Comparison of ENCODE assay signal across 19 mouse cellular contexts in genomic region chr15:61689776-61690397, GRCm38 (mm10).
DNase-seq lines count a peak whose midpoint lies in the region; ATAC-seq and TF ChIP-seq lines count a peak whose summit lies in the region.
"Had no signal": no experiment of that assay in that cellular context is flagged by ENCODE, and none has a peak within 500 bp of the region (broad histone marks: within the 10 kb centered on the region; RNA-seq: fewer than 3 reads in every experiment).

No protein-coding gene starts in this region.

- no peak for TF ChIP-seq CTCF in midbrain, postnatal 0 days (IDR thresholded peaks at IDR 0.05)
- no peak for TF ChIP-seq CTCF in kidney, adult 2 months (conservative IDR thresholded peaks at IDR 0.05; ENCODE audit: insufficient read depth, insufficient read length, low read depth, low read length)

- H3K4me1 ChIP-seq in midbrain, postnatal 0 days (ENCODE audit: insufficient read depth, low read length), result no peaks in the 10 kb centered on the region
- H3K4me1 ChIP-seq in midbrain, embryonic 16.5 days (ENCODE audit: control insufficient read depth, insufficient read depth, low read length), result no peaks in the 10 kb centered on the region
- no peaks in the 10 kb centered on the region for H3K4me1 ChIP-seq in hindbrain, embryonic 12.5 days
- H3K4me1 ChIP-seq in neural tube, embryonic 13.5 days (replicated peaks), result peaks cover 19% of the 10 kb centered on the region
- H3K4me1 ChIP-seq in kidney, adult 2 months (ENCODE audit: control insufficient read depth, insufficient read depth, low read length), result no peaks in the 10 kb centered on the region
- H3K4me1 ChIP-seq: embryonic facial prominence, embryonic 12.5 days; heart, embryonic 10.5 days; limb, embryonic 12.5 days; liver, embryonic 13.5 days; lung, embryonic 15.5 days had no signal

- whole genome bisulfite sequencing in midbrain, postnatal 0 days, result 70% methylated on average over 12 of the region's 12 CpGs
- 72% methylated on average over 12 of the region's 12 CpGs for WGBS in midbrain, embryonic 16.5 days
- WGBS in hindbrain, embryonic 12.5 days, result 76% methylated on average over 12 of the region's 12 CpGs
- WGBS in neural tube, embryonic 13.5 days, result 37% methylated on average over 12 of the region's 12 CpGs
- 71% methylated on average over 12 of the region's 12 CpGs for WGBS in kidney, adult 2 months

- H3K27me3 ChIP-seq in midbrain, postnatal 0 days (ENCODE audit: insufficient read depth, low read length), result no peaks in the 10 kb centered on the region
- no peaks in the 10 kb centered on the region for H3K27me3 ChIP-seq in midbrain, embryonic 16.5 days (ENCODE audit: control insufficient read depth, insufficient read depth, low read depth, low read length)
- no peaks in the 10 kb centered on the region for H3K27me3 ChIP-seq in hindbrain, embryonic 12.5 days
- no peaks in the 10 kb centered on the region for H3K27me3 ChIP-seq in neural tube, embryonic 13.5 days
- H3K27me3 ChIP-seq in kidney, adult 2 months (replicated peaks; ENCODE audit: control insufficient read depth, insufficient read depth, low read length), result no peaks in the 10 kb centered on the region; the same call in 1 of the 2 replicates
- H3K27me3 ChIP-seq: embryonic facial prominence, embryonic 12.5 days; limb, embryonic 12.5 days; liver, embryonic 13.5 days; lung, embryonic 15.5 days; Patski had no signal

- peak overlapping the region; percentile 43; the same call in 1 of the 2 replicates for H3K27ac ChIP-seq in midbrain, postnatal 0 days (ENCODE audit: low read depth, low read length)
- no peak overlapping the region for H3K27ac ChIP-seq in midbrain, embryonic 16.5 days (ENCODE audit: low read length)
- H3K27ac ChIP-seq in hindbrain, embryonic 12.5 days, result peak overlapping the region; percentile 23; the same call in 1 of the 2 replicates
- peak overlapping the region; percentile 59 for H3K27ac ChIP-seq in neural tube, embryonic 13.5 days (replicated peaks)
- no peak overlapping the region for H3K27ac ChIP-seq in kidney, adult 2 months (ENCODE audit: insufficient read depth, low read depth, low read length)
- H3K27ac ChIP-seq: embryonic facial prominence, embryonic 12.5 days; heart, embryonic 10.5 days; left cerebral cortex, adult 2 months; limb, embryonic 12.5 days; liver, embryonic 13.5 days; lung, embryonic 15.5 days had no signal

- no peak for ATAC-seq in cerebellum, adult (ENCODE audit: insufficient number of reproducible peaks, low FRiP score, low TSS enrichment)
- 0 out of 2 replicates have a peak, but pooled peaks have one; percentile 23 for ATAC-seq in midbrain, postnatal 0 days (ENCODE audit: low FRiP score)
- no peak for ATAC-seq in midbrain, embryonic 16.5 days
- peak; percentile 32; the same call in 1 of the 2 replicates for ATAC-seq in hindbrain, embryonic 12.5 days (ENCODE audit: low FRiP score)
- peak; percentile 85 for ATAC-seq in neural tube, embryonic 13.5 days (ENCODE audit: low read depth)
- ATAC-seq: activated CD4-positive, CD25-positive, alpha-beta regulatory T cell, adult 4 months; intestine, embryonic 16.5 days; Patski had no signal

- TF ChIP-seq POLR2A in kidney, adult 2 months (IDR thresholded peaks at IDR 0.05; ENCODE audit: low read depth, low read length), result no peak

- DNase-seq in cerebellum, adult 9-10 months, result peak; percentile 2
- peak; percentile 64 for DNase-seq in midbrain, postnatal 0 days (ENCODE audit: low spot score)
- DNase-seq in kidney, adult 2 months, result no peak
- DNase-seq in lung, postnatal 14 days, result no peak
- DNase-seq: gastrocnemius, postnatal 25 days; heart, postnatal 10 days; liver, embryonic 13.5 days had no signal

- H3K9me3 ChIP-seq in midbrain, postnatal 0 days (ENCODE audit: low read length), result no peaks in the 10 kb centered on the region
- H3K9me3 ChIP-seq in midbrain, embryonic 16.5 days (replicated peaks; ENCODE audit: control insufficient read depth, low read length, poor library complexity, severe bottlenecking), result no peaks in the 10 kb centered on the region
- H3K9me3 ChIP-seq in hindbrain, embryonic 12.5 days (replicated peaks), result no peaks in the 10 kb centered on the region
- H3K9me3 ChIP-seq in neural tube, embryonic 13.5 days, result no peaks in the 10 kb centered on the region
- H3K9me3 ChIP-seq: embryonic facial prominence, embryonic 12.5 days; heart, embryonic 10.5 days; limb, embryonic 12.5 days; liver, embryonic 13.5 days; lung, embryonic 15.5 days had no signal

- no peak overlapping the region for H3K9ac ChIP-seq in midbrain, postnatal 0 days (replicated peaks; ENCODE audit: low read length, poor library complexity, severe bottlenecking)
- H3K9ac ChIP-seq in midbrain, embryonic 16.5 days (ENCODE audit: low read depth, low read length), result no peak overlapping the region
- no peak overlapping the region for H3K9ac ChIP-seq in hindbrain, embryonic 12.5 days
- no peak overlapping the region for H3K9ac ChIP-seq in neural tube, embryonic 13.5 days
- H3K9ac ChIP-seq: embryonic facial prominence, embryonic 12.5 days; limb, embryonic 12.5 days; liver, embryonic 13.5 days; lung, embryonic 15.5 days had no signal

- no peak overlapping the region for H3K4me3 ChIP-seq in midbrain, postnatal 0 days (ENCODE audit: low read depth, low read length)
- H3K4me3 ChIP-seq in midbrain, embryonic 16.5 days (ENCODE audit: low read depth, low read length), result no peak overlapping the region
- no peak overlapping the region for H3K4me3 ChIP-seq in hindbrain, embryonic 12.5 days
- H3K4me3 ChIP-seq in neural tube, embryonic 13.5 days, result no peak overlapping the region
- no peak overlapping the region for H3K4me3 ChIP-seq in kidney, adult 2 months (ENCODE audit: insufficient read depth, low read depth, low read length)
- H3K4me3 ChIP-seq: embryonic facial prominence, embryonic 12.5 days; heart, embryonic 10.5 days; left cerebral cortex, adult 2 months; limb, embryonic 12.5 days; liver, embryonic 13.5 days; lung, embryonic 15.5 days had no signal

- H3K36me3 ChIP-seq in midbrain, postnatal 0 days (ENCODE audit: insufficient read depth, low read length), result no peaks in the 10 kb centered on the region
- H3K36me3 ChIP-seq in midbrain, embryonic 16.5 days (ENCODE audit: control insufficient read depth, insufficient read depth, low read length), result no peaks in the 10 kb centered on the region
- H3K36me3 ChIP-seq in hindbrain, embryonic 12.5 days, result no peaks in the 10 kb centered on the region
- H3K36me3 ChIP-seq in neural tube, embryonic 13.5 days, result no peaks in the 10 kb centered on the region
- no peaks in the 10 kb centered on the region for H3K36me3 ChIP-seq in kidney, adult 2 months (ENCODE audit: control insufficient read depth, insufficient read depth, low read length)
- H3K36me3 ChIP-seq: embryonic facial prominence, embryonic 12.5 days; heart, embryonic 10.5 days; limb, embryonic 12.5 days; liver, embryonic 13.5 days; lung, embryonic 15.5 days had no signal

- peak overlapping the region; percentile 18; the same call in 1 of the 2 replicates for H3K4me2 ChIP-seq in midbrain, postnatal 0 days (ENCODE audit: low read depth, low read length, poor library complexity, severe bottlenecking)
- no peak overlapping the region for H3K4me2 ChIP-seq in midbrain, embryonic 16.5 days (ENCODE audit: low read length)
- H3K4me2 ChIP-seq in hindbrain, embryonic 12.5 days (replicated peaks), result no peak overlapping the region
- H3K4me2 ChIP-seq in neural tube, embryonic 13.5 days, result peak overlapping the region; percentile 40
- H3K4me2 ChIP-seq: embryonic facial prominence, embryonic 12.5 days; limb, embryonic 12.5 days; liver, embryonic 13.5 days; lung, embryonic 15.5 days had no signal

Comparison
In these comparisons a context has a peak if more than half of its experiments do, and no peak if none do; other contexts are left out.
1. ATAC-seq: peak in midbrain, postnatal 0 days (single experiment), hindbrain, embryonic 12.5 days (single experiment) and neural tube, embryonic 13.5 days (single experiment); none in cerebellum, adult (single experiment) and midbrain, embryonic 16.5 days (single experiment).
2. H3K27ac ChIP-seq: peak in midbrain, postnatal 0 days (single experiment), hindbrain, embryonic 12.5 days (single experiment) and neural tube, embryonic 13.5 days (single experiment); none in midbrain, embryonic 16.5 days (single experiment) and kidney, adult 2 months (single experiment).
3. H3K4me2 ChIP-seq: peak in midbrain, postnatal 0 days (single experiment) and neural tube, embryonic 13.5 days (single experiment); none in midbrain, embryonic 16.5 days (single experiment) and hindbrain, embryonic 12.5 days (single experiment).
4. DNase-seq: peak in cerebellum, adult 9-10 months (single experiment) and midbrain, postnatal 0 days (single experiment); none in kidney, adult 2 months (single experiment) and lung, postnatal 14 days (single experiment).